Mouse (Mus musculus): ENCODE data around the gene Cdh3.
A peak's percentile ranks its signal among the peaks of the same experiment; 100 is the strongest.

The Cdh3 gene

DNA sequence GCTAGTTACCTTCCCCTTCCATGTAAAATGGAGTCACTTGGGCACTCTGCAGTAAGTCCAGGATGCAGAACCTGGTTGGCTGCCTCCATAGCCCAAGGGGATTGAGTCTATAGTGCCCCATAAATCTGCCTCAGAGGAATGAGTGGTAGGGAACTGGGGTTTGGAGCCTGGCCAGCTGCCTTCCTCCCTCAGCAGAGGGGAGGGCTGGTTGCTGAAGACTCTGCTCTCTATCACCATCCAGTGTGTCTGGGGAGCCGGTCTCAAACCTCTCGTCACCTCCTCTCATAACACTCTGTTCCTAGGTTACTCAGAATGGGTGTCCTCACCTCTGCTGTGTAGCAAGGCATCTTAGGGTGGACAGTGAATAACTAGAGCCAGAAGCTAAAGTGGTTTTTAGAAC, 5.9 kb downstream of the Cdh3 start:
- no peak overlapping the region for H3K4me3 ChIP-seq (replicated peaks; ENCODE audit: low read length)
- peaks cover 93% of the 10 kb centered on the region for H3K4me1 ChIP-seq (replicated peaks; ENCODE audit: low read depth, low read length)
- peaks cover 28% of the 10 kb centered on the region for H3K36me3 ChIP-seq (ENCODE audit: insufficient read depth, low read length)
- peaks cover 14% of the 10 kb centered on the region for H3K27me3 ChIP-seq (ENCODE audit: insufficient read depth, low read length)
- no peaks in the 10 kb centered on the region for H3K9me3 ChIP-seq (ENCODE audit: low read length)
- TF ChIP-seq POU5F1 (IDR thresholded peaks at IDR 0.05; ENCODE audit: borderline replicate concordance, low read length) (no peak), CTCF (conservative IDR thresholded peaks at IDR 0.05; ENCODE audit: low read length) (no peak), NANOG (IDR thresholded peaks at IDR 0.05; ENCODE audit: borderline replicate concordance, low read length) (no peak)

DNA sequence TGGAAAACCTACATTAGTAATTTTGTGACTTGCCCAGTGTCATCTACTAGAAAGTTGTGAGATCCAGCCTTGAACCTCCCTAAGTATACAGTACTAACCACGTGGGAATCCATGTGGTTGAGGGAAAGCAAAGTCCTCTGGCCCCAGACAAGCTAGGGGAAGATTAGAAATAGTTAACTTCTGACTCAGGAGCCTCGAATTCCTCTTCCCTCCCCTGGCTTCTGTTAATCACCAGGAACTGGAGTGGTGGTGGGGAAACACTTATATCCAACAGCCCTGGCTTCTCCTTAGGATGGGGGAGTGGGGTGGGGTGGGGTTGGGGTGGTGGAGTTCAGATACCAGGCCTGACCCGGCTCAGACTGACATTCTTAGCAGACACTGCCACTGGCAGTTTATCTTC, 8.1 kb downstream of the Cdh3 start:
- H3K36me3 ChIP-seq (ENCODE audit: insufficient read depth, low read length): peaks cover 35% of the 10 kb centered on the region
- H3K9me3 ChIP-seq (ENCODE audit: low read length): peaks cover 6% of the 10 kb centered on the region
- H3K27me3 ChIP-seq (ENCODE audit: insufficient read depth, low read length): no peaks in the 10 kb centered on the region
- no peak overlapping the region for H3K4me3 ChIP-seq (replicated peaks; ENCODE audit: low read length)
- TF ChIP-seq POU5F1 (IDR thresholded peaks at IDR 0.05; ENCODE audit: borderline replicate concordance, low read length) (no peak), NANOG (IDR thresholded peaks at IDR 0.05; ENCODE audit: borderline replicate concordance, low read length) (no peak), CTCF (conservative IDR thresholded peaks at IDR 0.05; ENCODE audit: low read length) (no peak)
- H3K4me1 ChIP-seq (replicated peaks; ENCODE audit: low read depth, low read length): peaks cover 79% of the 10 kb centered on the region

DNA sequence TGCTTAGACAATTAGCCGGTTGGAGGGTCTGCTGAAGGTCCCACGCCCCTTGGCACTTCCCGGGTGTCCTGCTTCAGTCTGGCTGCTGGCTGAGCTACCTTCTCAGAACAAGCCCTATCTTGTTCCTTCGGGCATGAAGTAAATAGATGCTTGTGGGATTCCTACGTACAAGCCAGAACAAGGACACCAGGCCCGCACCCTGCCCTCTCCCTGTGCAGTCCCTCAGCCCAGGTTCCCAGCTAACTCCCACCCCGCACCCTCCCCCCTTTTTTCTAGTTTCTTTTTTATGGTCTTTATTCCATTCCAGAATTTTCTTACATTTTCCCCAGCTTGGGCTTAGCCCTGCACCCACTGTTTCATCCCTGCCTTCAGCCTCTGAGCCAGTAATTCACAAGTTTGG, 9.9 kb downstream of the Cdh3 start:
- Histone ChIP-seq H3K4me3 (replicated peaks; ENCODE audit: low read length) (no peak overlapping the region), H3K9me3 (ENCODE audit: low read length) (peaks cover 10% of the 10 kb centered on the region), H3K36me3 (ENCODE audit: insufficient read depth, low read length) (peaks cover 36% of the 10 kb centered on the region), H3K27me3 (ENCODE audit: insufficient read depth, low read length) (no peaks in the 10 kb centered on the region), H3K4me1 (replicated peaks; ENCODE audit: low read depth, low read length) (peaks cover 68% of the 10 kb centered on the region)
- TF ChIP-seq CTCF (conservative IDR thresholded peaks at IDR 0.05; ENCODE audit: low read length) (no peak), POU5F1 (IDR thresholded peaks at IDR 0.05; ENCODE audit: borderline replicate concordance, low read length) (no peak), NANOG (IDR thresholded peaks at IDR 0.05; ENCODE audit: borderline replicate concordance, low read length) (no peak)

DNA sequence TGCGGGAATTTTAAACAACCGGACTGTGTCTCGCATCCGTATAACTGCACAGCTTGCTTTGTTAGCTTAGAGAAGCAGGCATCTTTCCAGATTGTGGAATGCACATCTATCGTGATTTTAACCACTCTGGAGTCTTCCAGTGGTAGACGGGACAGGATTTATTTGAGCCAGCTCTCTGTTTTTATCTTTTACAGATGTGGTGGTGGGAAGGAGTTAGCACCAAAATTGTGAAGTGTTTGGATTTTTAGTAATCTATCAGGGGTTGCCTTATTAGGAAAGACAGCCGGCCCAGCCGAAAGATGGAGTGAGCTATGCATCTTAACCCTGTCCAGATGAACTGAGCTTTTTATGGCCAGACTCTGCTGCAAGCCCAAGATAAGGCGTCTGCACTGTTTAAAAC, 11.2 kb downstream of the Cdh3 start:
- Histone ChIP-seq H3K36me3 (ENCODE audit: insufficient read depth, low read length) (peaks cover 35% of the 10 kb centered on the region), H3K27me3 (ENCODE audit: insufficient read depth, low read length) (no peaks in the 10 kb centered on the region), H3K4me3 (replicated peaks; ENCODE audit: low read length) (no peak overlapping the region), H3K4me1 (replicated peaks; ENCODE audit: low read depth, low read length) (peaks cover 67% of the 10 kb centered on the region), H3K9me3 (ENCODE audit: low read length) (peaks cover 12% of the 10 kb centered on the region)
- TF ChIP-seq CTCF (conservative IDR thresholded peaks at IDR 0.05; ENCODE audit: low read length) (no peak), NANOG (IDR thresholded peaks at IDR 0.05; ENCODE audit: borderline replicate concordance, low read length) (no peak), POU5F1 (IDR thresholded peaks at IDR 0.05; ENCODE audit: borderline replicate concordance, low read length) (no peak)

DNA sequence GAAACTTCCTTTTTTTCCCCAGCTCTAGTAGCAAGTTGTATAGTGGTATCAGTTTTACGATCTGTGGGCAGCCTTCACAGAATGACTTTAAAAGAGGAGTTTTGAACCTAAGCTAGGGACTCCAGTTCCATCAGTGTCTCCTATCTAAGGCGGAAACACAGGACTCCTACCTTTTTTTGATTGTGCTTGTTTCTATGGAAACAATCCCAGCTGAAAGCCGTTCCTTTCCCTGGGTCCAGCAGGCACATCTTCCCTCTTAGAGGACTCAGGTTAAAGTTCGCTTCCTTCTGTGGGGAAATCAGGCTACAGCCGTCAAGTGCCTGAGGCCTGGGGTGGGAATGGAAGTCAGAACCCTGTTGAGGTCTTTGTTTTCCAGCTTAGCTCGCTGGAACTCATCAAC, 16.0 kb downstream of the Cdh3 start:
- Histone ChIP-seq H3K4me3 (replicated peaks; ENCODE audit: low read length) (no peak overlapping the region), H3K4me1 (replicated peaks; ENCODE audit: low read depth, low read length) (peaks cover 46% of the 10 kb centered on the region), H3K27me3 (ENCODE audit: insufficient read depth, low read length) (no peaks in the 10 kb centered on the region), H3K36me3 (ENCODE audit: insufficient read depth, low read length) (peaks cover 54% of the 10 kb centered on the region), H3K9me3 (ENCODE audit: low read length) (peaks cover 51% of the 10 kb centered on the region)
- no peak for TF ChIP-seq NANOG (IDR thresholded peaks at IDR 0.05; ENCODE audit: borderline replicate concordance, low read length)
- TF ChIP-seq CTCF (conservative IDR thresholded peaks at IDR 0.05; ENCODE audit: low read length): no peak
- no peak for TF ChIP-seq POU5F1 (IDR thresholded peaks at IDR 0.05; ENCODE audit: borderline replicate concordance, low read length)

DNA sequence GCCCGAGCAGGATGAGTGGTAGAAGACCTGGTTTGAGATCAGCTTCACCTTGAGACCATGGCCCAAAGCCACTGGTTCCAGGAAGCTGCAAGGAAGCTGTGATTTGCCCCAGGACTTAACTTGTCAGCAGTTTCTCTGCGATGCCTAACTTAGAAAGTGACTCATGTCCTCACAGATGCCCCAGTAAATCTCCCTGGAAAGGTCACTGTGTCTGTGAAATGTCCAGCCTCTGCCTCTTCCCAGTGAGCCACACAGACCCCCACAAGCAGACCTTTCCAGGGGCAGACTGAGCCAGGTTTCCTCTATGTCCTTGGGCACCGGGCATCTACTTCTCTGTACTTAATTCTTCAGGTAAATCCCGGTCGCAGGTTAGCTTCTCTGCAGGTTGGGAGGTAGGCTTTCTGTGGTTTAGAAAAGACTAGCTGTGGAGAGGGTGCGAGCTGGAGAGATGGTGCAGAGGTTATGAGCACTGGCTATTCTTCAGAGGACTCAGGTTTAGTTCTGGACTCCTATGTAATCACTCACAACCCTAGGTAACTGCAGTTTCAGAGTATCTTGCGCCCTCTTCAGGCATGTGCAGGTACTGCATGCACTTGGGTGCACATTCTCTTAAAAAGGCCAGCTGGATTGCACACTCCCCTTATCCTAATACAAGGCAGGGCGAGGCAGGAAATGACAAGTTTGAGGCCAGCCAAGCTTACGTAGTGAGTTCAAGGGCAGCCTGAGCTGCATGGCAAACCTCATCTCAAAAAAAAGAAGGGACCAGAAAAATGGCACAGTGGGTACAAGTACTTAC, 16.7 kb downstream of the Cdh3 start:
- TF ChIP-seq CTCF (conservative IDR thresholded peaks at IDR 0.05; ENCODE audit: low read length) (peak; percentile 88), NANOG (IDR thresholded peaks at IDR 0.05; ENCODE audit: borderline replicate concordance, low read length) (no peak), POU5F1 (IDR thresholded peaks at IDR 0.05; ENCODE audit: borderline replicate concordance, low read length) (no peak)
- H3K27me3 ChIP-seq (ENCODE audit: insufficient read depth, low read length): no peaks in the 10 kb centered on the region

DNA sequence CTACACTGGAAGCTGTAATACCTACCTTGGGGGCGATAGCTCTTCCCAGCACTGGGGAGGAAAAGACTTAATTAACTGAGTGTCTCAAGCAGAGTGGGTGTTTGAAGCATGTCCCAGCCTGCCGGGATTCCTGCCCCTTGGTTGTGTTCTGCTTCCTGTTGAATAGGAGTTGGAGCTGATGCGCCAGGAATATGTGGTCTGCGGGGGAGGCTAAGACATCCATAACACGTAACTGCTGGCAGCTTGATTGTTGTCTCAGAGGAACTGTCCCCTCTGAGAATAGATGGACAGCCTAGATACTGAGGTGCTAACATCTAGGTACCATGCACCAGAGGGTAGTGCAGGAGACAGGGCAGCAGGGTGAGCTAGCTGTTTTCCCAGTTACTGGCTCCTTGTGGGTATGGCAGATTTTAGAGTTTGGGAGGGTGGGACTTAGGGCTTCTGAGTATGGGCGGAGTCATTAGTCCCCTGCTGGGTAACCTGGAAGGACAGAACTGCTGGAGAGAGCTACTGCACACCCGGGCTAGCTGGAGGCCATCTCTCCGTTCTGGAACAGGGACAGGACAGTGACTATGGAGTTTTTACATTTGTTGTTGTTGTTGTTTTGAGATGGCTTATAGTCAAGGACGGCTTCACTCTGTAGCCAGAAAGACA, 18.0 kb downstream of the Cdh3 start:
- H3K9me3 ChIP-seq (ENCODE audit: low read length): peaks cover 45% of the 10 kb centered on the region
- H3K4me1 ChIP-seq (replicated peaks; ENCODE audit: low read depth, low read length): peaks cover 40% of the 10 kb centered on the region
- H3K27me3 ChIP-seq (ENCODE audit: insufficient read depth, low read length): no peaks in the 10 kb centered on the region
- peaks cover 42% of the 10 kb centered on the region for H3K36me3 ChIP-seq (ENCODE audit: insufficient read depth, low read length)
- no peak overlapping the region for H3K4me3 ChIP-seq (replicated peaks; ENCODE audit: low read length)
- no peak for TF ChIP-seq NANOG (IDR thresholded peaks at IDR 0.05; ENCODE audit: borderline replicate concordance, low read length)
- TF ChIP-seq POU5F1 (IDR thresholded peaks at IDR 0.05; ENCODE audit: borderline replicate concordance, low read length): no peak
- TF ChIP-seq CTCF (conservative IDR thresholded peaks at IDR 0.05; ENCODE audit: low read length): no peak

More for the DNA sequence above, 16.7 kb downstream of the Cdh3 start:
- Histone ChIP-seq H3K9me3 (ENCODE audit: low read length) (peaks cover 51% of the 10 kb centered on the region), H3K4me3 (replicated peaks; ENCODE audit: low read length) (no peak overlapping the region), H3K4me1 (replicated peaks; ENCODE audit: low read depth, low read length) (peaks cover 46% of the 10 kb centered on the region), H3K36me3 (ENCODE audit: insufficient read depth, low read length) (peaks cover 47% of the 10 kb centered on the region)

DNA sequence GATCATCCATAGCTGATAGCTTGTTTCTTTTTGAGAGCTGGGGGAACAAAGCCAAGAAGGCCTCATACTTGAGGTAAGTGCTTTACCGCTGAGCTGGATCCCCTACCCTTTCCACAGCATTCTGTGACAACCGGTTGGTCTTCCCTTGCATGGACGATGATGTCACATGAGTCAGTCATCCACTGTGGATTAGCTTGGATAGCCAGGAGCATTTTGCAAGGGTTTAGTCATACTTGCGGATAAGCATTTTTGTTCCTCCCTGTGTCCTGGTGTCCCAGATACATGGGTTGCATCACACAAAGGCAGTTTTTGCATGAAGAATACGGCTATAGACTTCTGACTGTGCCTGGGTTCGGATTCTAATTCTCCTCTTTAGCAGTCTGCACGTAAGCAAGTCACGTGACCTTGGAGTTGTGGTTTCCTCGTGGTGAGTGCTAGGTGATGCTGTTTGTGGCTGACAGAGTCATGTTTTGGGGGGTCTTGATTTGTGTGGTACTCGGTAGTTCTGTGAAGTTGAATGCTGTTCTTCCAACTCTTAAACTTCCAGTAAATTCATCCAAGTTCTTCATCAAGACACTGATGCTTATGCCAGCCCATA, 19.3 kb downstream of the Cdh3 start:
- H3K4me1 ChIP-seq (replicated peaks; ENCODE audit: low read depth, low read length): peaks cover 44% of the 10 kb centered on the region
- TF ChIP-seq CTCF (conservative IDR thresholded peaks at IDR 0.05; ENCODE audit: low read length): no peak
- peaks cover 37% of the 10 kb centered on the region for H3K36me3 ChIP-seq (ENCODE audit: insufficient read depth, low read length)
- H3K27me3 ChIP-seq (ENCODE audit: insufficient read depth, low read length): no peaks in the 10 kb centered on the region
- H3K4me3 ChIP-seq (replicated peaks; ENCODE audit: low read length): no peak overlapping the region
- H3K9me3 ChIP-seq (ENCODE audit: low read length): peaks cover 44% of the 10 kb centered on the region
